Mouse (Mus musculus): ENCODE measurements around the gene Pex14. TPM values are rescaled to one million over a fixed set of nuclear protein-coding genes. Genes with fewer than 3 reads are reported as not detected.

The Pex14 gene
- total RNA-seq, 2 experiments from 2014 or later: 8.6 to 13.7 TPM

DNA sequence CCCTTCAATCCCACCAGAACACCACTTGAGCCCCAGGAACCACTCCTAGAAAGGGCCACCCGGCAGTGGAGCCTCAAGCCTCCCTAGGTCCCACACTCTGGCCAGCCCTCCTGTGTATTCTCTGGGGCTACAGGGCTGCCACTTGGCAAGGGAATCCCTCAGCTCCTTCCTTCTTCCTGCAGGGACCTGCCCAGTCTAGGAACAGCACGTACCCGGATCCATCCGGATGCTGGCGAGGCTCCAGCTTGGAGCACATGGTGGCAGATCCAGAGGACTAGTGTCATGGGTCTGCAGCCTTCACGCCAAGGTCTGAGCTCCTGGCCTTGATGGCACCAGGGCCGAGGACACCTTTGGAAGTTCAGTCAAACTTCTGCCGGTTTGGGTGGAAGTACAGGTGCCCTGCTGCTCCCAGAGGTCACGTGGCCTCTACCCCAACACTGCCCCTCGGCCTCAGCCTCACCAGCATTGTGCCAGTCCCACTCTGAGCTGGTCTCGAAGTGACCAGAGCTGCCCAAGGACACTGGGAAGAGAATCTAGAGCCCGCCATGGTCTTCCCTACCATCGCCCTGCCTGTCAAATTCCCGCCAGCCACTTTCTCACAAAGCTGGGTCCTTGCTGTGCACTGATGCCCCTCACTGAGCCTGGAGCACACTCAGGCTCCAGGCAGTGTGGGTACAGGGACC is 144.4 kb downstream of the Pex14 start:
- no peak for ATAC-seq (replicated peaks; ENCODE audit: poor library complexity)

DNA sequence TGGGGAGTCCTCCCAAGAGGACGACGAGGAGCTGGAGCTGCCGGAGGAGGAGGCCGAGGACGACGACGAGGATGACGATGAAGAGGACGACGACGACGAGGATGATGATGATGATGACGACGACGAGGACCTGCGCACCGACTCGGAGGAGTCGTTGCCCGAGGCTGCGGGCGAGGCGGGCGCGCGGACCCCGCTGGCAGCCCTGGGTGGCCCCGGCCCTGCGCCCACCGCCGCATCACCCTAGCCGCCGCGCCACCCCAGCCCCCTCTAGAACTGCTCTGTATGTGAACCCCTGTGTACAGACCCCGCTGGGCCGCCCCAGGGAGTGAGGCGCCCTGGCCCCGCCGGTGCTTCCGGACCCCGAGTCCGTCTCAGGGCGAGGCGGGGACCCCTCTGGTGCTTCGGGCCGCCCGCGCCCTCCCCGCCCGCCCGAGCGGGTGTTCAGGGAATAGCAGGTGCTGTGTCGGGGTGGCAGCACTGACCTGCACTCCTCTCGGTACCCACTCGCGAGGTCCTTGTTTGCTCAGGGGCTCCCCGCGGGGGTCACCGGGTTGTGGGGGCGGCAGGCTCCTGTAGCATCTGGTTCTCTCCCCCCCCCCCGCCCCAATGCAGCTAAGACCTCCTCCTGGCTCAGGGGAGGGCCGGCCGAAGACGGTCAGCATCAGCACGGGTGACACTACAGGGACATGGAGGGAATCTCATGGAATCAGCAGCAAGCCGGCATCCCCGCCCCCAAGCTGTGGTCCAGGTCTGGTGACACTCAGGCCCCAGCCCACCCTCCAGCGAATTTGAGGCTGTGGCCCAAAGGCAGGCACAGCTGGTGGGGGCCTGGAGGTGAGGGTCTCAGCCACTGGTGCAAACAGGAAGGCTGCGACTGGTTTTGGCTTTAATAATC is 147.1 kb downstream of the Pex14 start:
- no peak for ATAC-seq (replicated peaks; ENCODE audit: poor library complexity)

DNA sequence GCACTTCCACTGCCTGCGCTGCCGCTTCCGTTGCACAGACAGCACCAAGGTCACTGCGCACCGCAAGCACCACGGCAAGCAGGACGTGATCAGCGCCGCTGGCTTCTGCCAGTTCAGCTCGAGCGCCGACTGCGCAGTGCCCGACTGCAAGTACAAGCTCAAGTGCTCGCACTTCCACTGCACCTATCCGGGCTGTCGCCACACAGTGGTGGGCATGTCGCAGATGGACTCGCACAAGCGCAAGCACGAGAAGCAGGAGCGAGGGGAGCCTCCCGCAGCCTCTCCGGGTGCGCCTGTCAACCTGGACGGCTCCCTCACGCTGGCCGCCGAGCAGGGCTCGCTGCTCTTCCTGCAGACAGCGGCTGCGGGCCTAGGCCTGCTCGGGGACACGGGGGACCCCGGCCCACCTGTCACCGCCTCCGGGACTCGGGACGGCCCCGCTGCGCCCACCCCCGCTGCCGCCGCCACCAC is 147.8 kb downstream of the Pex14 start:
- no peak for ATAC-seq (replicated peaks; ENCODE audit: poor library complexity)

DNA sequence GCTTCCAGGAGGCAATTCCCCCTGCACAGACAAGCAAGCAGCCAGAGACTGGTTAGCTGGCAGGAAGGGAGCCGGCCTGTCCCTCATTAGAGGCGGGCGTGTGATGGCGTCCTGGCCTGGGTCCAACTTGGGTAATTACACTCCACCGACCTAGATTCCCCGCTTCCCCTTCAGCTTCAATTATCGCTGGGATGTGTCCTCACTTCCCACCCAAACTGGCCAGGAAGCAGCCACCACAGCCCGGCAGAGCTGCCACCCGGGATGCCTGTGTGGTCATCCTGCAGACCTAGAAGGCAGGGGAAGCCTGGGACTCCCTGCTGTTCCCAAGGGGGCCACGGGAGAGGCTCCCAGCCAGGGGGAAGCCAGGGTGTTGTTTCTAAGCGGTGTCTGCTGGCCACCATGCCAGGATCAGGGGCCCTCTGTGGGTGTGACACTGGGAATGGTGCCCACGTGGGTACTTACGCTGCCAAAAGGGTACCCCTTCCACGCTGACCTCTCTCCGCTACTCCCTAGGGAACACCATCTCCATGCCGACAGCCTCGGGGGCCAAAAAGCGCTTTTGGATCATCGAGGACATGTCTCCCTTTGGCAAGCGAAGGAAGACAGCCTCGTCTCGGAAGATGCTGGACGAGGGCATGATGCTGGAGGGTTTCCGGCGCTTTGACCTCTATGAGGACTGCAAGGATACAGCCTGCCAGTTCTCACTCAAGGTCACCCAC is 148.6 kb downstream of the Pex14 start:
- no peak for ATAC-seq (replicated peaks; ENCODE audit: poor library complexity)

DNA sequence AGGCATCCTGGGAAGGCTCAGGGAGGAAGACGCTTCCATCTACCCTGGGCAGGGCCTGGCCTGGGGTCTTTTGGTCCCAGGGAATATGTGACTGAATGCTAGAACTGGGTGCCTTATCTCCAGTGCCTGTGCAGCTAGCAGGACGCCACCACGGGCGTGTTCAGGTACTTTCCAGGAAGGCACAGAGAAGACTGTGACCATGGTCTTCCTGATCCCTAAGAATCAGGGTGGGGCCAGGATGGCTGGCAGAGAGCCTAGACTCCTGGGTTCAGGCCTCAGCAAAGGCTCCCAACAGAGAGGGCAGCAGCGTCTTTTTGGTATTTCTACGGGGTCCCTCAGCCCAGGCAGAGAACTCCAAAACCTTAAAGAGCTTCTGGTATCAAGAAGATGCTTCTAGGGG is 149.2 kb downstream of the Pex14 start:
- no peak for ATAC-seq (replicated peaks; ENCODE audit: poor library complexity)

DNA sequence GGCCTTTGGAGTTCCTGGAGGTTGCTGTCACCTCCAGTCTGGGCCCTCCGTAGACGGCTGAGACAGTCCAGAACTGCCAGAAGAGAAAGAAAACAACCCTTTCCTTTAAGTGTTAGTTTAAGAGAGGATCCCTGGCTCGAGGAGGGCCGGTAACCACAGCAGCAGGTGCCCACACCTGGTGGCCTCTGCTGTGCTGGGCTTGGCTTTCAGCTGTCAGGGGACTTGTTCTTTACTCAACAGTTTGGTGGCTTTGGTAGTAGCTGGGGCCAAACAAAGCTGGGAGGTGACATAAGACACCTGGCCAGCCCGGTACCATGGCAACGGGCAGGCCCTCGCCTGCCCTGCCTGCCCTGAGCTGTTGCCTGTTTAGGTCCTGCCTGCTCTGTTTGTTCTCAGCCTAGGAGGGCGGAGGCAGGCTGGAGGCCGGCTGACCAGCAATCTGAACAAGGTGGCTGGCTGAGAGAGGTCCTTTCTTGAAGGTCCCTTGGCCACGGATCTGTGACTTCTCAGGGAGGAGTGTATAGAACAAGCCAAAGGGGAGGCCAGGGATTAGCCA is 151.8 kb downstream of the Pex14 start:
- no peak for ATAC-seq (replicated peaks; ENCODE audit: poor library complexity)

DNA sequence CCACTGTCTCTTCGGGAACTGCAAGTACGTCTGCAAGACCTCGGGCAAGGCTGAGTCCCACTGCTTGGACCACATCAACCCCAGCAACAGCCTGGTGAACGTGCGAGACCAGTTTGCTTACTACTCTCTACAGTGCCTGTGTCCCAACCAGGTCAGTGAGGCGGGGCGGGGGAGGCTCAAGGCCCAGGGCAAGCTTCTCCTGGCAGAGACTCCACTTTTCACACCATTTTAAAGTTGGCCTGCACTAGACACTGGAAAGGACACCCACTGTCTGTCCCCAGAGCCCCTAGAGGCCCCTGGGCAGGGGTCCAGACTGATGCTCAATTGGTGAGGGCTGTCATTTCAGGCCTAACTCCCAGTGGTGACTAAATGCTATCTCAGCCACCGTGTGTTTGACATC is 153.6 kb downstream of the Pex14 start:
- ATAC-seq (replicated peaks; ENCODE audit: poor library complexity): no peak

DNA sequence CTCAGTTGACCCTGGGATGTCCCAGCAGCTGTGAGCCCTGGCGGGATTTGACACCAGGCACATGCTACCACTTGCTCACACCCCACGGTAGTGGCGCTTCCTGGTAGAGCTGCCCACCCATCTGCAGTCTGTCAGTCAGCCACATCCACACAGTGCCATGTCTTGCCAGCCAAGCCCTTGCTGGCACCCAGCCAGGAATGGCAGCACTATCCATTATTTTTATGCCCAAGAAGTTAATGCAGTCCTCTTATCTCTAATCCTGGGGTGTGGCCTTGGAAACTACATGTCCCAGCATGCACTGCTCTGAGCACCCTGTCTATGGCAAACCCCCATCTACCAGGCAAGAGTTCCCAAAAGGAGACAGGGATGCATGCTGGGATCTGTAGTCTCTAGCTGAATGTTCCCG is 154.2 kb downstream of the Pex14 start:
- peak; percentile 38 for ATAC-seq (replicated peaks; ENCODE audit: poor library complexity)

DNA sequence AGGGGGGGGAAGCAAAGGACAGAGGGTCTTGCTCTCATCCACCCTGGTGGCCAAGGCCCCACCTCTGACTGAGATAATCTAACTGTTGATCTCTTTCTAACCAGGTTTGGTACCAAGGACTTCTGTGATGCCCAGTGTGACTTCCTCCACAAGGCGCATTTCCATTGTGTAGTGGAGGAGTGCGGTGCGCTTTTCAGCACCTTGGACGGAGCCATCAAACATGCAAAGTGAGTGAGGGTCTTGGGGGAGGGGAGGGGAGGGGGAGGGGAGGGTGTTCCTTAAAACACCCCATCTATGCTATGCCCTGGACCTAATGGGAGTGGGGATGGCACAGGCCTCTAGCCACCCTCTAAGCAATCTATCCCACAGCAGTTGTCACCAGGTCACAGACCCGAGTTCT is 156.6 kb downstream of the Pex14 start:
- no peak for ATAC-seq (replicated peaks; ENCODE audit: poor library complexity)

DNA sequence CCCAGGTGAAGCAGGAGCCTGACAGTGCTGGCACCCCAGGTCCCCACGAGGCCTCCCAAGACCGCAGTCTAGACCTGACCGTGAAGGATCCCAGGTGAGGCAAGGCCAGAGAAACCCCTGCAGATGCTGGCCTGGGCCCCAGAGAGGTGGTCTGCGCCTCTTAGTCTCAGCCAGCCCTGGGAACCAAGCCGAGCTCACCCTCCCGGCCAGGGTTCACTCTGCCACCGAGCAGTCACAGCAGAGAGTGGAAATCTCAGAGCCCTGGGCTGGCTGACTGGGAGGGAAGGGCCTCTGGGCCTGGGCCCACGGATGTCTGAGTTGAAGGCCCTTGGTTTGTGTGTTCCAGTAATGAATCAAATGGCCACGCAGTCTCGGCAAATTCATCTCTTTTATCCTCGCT is 158.4 kb downstream of the Pex14 start:
- peak; percentile 10 for ATAC-seq (replicated peaks; ENCODE audit: poor library complexity)

DNA sequence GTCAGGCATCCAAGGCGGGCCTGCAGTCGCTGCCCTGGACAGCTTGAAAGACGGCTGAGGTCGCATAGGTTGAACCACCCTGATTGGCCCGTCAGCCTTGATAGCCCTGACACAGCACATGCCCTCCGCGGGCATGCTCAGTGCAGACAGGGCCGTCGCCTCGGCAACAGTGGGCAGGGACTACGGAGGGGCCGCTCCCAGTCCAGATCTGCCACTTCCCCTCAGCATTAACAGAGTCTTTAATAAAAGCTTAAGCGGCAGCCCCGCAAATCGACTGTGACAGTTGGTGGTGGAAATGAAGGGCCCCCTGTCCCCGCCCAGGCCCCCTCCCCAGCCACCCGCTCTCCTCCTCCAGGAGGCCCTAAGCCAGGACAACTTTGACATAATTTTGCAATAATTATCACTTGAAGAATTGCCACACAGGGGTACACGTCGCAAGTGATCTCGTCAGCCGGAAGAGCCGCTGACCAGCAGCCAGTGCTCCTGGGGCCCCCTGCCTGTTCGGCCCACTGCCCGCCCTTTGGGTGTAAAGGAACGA is 158.9 kb downstream of the Pex14 start:
- peak; percentile 90 for ATAC-seq (replicated peaks; ENCODE audit: poor library complexity)

DNA sequence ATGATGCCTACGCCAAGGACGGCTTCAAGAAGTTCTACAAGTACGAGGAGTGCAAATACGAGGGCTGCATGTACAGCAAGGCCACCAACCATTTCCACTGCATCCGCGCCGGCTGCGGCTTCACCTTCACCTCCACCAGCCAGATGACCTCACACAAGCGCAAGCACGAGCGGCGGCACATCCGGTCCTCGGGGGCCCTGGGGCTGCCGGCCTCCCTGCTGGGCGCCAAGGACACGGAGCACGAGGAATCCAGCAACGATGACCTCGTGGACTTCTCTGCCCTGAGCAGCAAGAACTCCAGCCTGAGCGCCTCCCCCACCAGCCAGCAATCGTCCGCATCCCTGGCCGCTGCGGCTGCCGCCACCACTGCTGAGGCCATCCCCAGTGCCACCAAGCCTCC is 161.1 kb downstream of the Pex14 start:
- no peak for ATAC-seq (replicated peaks; ENCODE audit: poor library complexity)

DNA sequence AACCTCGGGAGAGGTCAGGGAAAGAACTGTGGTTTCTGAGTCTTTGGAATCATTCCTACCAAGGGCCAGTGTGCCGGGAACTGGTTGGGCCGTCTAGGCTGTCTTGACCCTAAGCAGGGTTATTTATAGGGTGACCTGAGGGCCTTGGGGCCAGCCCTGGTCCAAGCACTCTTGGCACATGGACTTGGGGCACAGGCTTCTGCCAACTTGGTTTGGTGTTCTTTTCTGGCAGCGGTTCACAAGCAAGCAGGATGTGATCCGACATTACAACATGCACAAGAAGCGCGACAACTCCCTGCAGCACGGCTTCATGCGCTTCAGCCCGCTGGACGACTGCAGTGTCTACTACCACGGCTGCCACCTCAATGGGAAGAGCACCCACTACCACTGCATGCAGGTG is 162.9 kb downstream of the Pex14 start:
- no peak for ATAC-seq (replicated peaks; ENCODE audit: poor library complexity)

DNA sequence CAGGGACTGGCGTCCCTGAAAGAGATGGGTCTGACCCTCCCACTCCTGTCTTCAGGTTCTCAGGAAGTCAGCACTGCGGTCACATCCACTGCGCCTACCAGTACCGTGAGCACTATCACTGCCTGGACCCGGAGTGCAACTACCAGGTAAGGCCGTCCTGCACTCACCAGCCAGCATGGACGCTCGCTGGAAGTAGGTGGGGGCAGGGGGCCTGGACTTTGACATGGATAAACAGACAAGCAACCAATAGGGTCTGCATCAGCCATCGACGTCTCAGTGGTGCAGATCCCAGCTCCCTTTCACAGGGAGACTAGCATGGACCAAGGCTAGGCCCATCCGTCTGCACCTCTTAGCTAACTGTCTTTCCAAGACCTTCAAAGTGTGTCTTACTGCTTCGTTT is 163.6 kb downstream of the Pex14 start:
- ATAC-seq (replicated peaks; ENCODE audit: poor library complexity): no peak

DNA sequence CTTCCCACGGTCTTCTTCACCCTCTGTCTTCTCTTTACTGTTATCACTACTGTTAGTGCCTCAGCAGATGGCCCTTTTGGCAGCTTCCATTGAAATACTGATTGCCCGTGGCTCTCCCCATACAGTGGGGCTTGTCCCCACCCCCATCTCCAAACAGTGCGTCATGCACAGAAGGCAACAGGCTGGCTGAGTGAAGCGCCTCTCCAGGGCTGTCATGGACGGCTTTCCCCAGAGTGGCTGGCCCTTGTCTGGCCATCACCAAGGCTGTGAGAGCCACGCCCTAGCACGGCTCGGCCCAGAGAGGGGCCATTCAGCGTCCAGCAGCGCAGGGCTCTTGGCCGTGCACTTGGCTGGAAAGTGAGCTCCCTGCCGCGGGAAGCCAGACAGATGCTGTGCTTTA is 164.5 kb downstream of the Pex14 start:
- ATAC-seq (replicated peaks; ENCODE audit: poor library complexity): no peak

DNA sequence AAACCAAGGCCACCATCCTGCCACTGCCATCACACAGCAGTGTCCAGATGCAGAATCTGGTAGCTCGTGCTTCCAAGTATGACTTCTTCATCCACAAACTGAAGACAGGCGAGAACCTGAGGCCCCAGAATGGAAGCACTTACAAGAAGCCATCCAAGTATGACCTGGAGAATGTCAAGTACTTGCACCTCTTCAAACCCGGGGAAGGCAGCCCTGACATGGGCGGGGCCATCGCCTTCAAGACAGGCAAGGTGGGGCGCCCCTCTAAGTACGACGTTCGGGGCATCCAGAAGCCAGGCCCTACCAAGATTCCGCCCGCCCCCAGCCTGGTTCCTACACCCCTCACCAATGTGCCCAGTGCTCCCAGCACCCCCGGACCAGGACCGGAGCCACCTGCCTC is 166.6 kb downstream of the Pex14 start:
- no peak for ATAC-seq (replicated peaks; ENCODE audit: poor library complexity)

DNA sequence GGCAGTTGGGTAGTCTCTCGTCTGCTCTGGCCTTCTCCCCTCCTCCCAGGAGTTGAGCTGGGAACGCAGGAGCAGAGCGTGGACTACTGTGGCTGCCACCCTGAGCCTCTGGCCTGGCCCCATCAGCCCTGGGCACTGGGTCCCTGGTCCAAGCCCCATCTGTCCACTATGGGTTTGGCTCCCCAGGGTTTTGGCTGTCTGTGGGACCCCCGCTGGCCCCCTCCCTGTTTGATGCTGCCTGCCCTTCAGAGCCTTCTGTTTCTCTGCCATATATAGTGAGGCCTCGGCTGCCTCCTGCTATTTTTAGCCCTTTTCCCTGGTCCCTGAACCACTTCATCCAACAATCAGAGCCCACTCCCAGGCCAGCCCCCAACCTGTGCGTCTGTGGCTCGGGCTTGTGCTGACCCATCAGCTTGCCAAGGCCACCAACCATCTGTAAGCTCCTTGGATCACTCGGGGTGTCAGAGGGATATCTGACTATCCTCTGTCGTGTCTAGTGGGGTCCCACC is 168.9 kb downstream of the Pex14 start:
- ATAC-seq (replicated peaks; ENCODE audit: poor library complexity): no peak

DNA sequence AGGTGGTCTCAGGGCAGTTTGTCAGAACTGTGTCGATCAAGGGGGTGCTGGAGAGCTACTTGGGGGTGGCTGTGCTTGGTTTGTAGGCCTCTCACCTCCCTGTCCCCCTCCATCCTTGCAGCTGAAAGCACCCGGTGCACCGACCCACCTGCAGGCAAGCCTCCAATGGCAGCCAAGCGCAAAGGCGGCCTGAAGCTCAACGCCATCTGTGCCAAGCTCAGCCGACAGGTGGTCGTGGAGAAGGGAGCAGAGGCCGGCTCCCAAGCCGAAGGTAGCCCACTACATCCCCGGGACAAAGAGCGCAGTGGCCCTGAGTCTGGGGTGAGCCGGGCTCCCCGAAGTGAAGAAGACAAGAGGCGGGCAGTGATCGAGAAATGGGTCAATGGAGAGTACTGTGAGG is 170.8 kb downstream of the Pex14 start:
- ATAC-seq (replicated peaks; ENCODE audit: poor library complexity): no peak

DNA sequence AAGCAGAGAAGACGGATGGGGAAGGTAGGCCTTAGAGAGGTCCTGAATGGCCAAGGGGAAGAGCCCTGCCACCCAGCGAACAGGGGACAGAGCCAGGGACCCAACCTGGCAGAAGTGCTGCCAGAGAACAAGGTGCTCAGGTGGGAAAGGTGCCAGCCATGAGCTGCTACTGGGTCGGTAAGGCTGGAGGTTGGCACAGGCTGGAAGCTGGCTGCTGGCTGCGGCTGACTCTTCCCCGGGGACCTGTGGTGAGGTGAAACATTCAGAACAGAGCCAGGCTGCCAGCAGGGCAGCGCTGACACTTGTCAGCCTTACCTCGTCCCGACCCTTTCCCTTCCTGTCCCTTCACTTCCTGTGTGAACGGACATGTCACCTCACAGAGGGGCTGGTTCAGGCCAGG is 171.4 kb downstream of the Pex14 start:
- 0 out of 2 replicates have a peak, but pooled peaks have one; percentile 14 for ATAC-seq (replicated peaks; ENCODE audit: poor library complexity)

DNA sequence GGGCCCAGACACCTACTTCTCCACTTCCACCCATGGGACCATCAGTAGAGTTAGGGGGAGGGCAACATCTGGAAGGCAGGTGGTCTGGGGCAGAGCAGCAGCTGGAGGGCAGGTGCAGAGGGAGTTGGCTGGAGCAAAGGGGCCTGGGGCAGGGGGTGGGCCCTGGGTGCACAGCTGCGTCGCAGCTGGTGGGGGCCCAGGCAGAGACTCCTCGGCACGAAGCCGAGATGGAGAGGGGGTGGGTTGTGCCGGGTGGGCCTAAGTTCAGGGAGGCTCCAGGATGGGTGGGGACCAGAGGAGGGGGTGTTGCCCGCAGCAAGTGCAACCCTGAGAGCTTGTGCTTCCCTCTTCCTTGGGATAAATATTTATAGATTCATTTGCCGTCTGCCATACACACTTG is 173.2 kb downstream of the Pex14 start:
- no peak for ATAC-seq (replicated peaks; ENCODE audit: poor library complexity)

Data from megakaryocyte progenitor cell, adult 5-6 weeks (primary cell).